Mouse (Mus musculus): ENCODE data around the gene Vmac. TPM values are rescaled to one million over a fixed set of nuclear protein-coding genes. Genes with fewer than 3 reads are reported as not detected.

Vmac gene
- polyA plus RNA-seq, 1 experiment from 2014 or later = 4.0 TPM

DNA sequence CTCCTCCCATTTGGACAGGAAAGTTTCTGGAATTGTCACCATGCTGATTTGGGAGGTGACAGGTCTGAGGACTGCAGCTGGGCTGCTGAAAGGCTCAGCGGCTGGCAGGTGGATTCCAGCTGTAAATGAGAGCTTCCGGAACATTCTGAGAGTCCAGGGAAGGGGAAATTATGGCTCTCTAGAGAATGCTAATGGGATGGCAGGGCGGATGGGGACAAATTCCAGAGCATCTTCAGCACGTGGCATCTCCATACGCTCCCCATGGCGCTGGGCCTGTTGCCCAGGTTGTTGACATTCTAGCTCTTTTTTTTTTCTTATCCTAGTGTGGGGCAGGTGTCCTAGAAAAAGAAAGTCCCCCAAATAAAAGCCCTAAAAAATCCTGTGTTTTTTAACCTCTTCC is 11.3 kb upstream of the Vmac start:
- H3K4me2 ChIP-seq = no peak overlapping the region
- no peak overlapping the region for H3K9ac ChIP-seq
- no peaks in the 10 kb centered on the region for H3K9me3 ChIP-seq (replicated peaks)
- peaks cover 19% of the 10 kb centered on the region for H3K4me1 ChIP-seq
- H3K4me3 ChIP-seq = no peak overlapping the region
- peaks cover 5% of the 10 kb centered on the region; the same call in 1 of the 2 replicates for H3K36me3 ChIP-seq
- 50% methylated on average over 6 of the region's 6 CpGs for WGBS (ENCODE audit: insufficient replicate concordance)
- H3K27me3 ChIP-seq (replicated peaks) = peaks cover 64% of the 10 kb centered on the region
- ATAC-seq = no peak
- H3K27ac ChIP-seq = no peak overlapping the region

- ATAC-seq = peak; percentile 25; the same call in 1 of the 2 replicates
- WGBS (ENCODE audit: insufficient replicate concordance) = 22% methylated on average over 12 of the region's 12 CpGs
- peak overlapping the region; percentile 28; the same call in 1 of the 2 replicates for H3K9ac ChIP-seq
Measured at GRCm38 (mm10) chr17:56728117-56728516, 10.3 kb upstream of the Vmac start.

DNA sequence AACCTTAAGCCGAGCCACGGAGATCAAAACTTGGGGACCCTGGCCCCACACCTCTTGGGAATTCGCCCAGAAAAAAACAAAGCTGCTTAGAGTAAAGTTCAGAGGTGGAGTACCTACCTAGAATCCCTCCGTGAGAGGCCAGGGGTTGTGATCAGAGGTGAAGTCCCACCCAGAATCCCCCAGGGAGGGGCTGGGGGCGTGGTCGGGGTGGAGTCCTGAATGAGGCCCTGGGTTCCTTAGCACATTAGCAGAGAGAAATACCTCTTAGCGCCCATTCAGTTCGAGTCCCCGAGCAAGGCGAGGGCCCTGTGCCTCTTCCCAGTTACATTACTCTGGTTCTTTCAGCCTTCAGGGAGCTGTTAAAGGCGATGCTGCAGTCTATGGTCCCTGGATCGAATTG is 9.8 kb upstream of the Vmac start:
- Histone ChIP-seq H3K9ac (peak overlapping the region; percentile 28; the same call in 1 of the 2 replicates), H3K27me3 (replicated peaks) (peaks cover 51% of the 10 kb centered on the region), H3K4me2 (peak overlapping the region; percentile 47), H3K4me3 (no peak overlapping the region), H3K36me3 (peaks cover 20% of the 10 kb centered on the region), H3K4me1 (peaks cover 19% of the 10 kb centered on the region), H3K9me3 (replicated peaks) (no peaks in the 10 kb centered on the region), H3K27ac (no peak overlapping the region)
- 10% methylated on average over 12 of the region's 12 CpGs for WGBS (ENCODE audit: insufficient replicate concordance)
- ATAC-seq = peak; percentile 45; the same call in 1 of the 2 replicates

More at GRCm38 (mm10) chr17:56728117-56728516, 10.3 kb upstream of the Vmac start:
- H3K4me1 ChIP-seq = peaks cover 19% of the 10 kb centered on the region
- H3K4me2 ChIP-seq = peak overlapping the region; percentile 47
- H3K27ac ChIP-seq = no peak overlapping the region
- no peak overlapping the region for H3K4me3 ChIP-seq
- H3K36me3 ChIP-seq = peaks cover 15% of the 10 kb centered on the region
- H3K27me3 ChIP-seq (replicated peaks) = peaks cover 53% of the 10 kb centered on the region
- no peaks in the 10 kb centered on the region for H3K9me3 ChIP-seq (replicated peaks)

- Histone ChIP-seq H3K4me3 (no peak overlapping the region), H3K36me3 (peaks cover 25% of the 10 kb centered on the region), H3K27me3 (replicated peaks) (peaks cover 51% of the 10 kb centered on the region), H3K27ac (no peak overlapping the region), H3K4me1 (peaks cover 19% of the 10 kb centered on the region), H3K9me3 (replicated peaks) (no peaks in the 10 kb centered on the region), H3K4me2 (peak overlapping the region; percentile 47), H3K9ac (no peak overlapping the region)
- 0 out of 2 replicates have a peak, but pooled peaks have one; percentile 30 for ATAC-seq
- WGBS (ENCODE audit: insufficient replicate concordance) = 25% methylated on average over 7 of the region's 7 CpGs
Measured at GRCm38 (mm10) chr17:56727029-56727649, 9.3 kb upstream of the Vmac start.

DNA sequence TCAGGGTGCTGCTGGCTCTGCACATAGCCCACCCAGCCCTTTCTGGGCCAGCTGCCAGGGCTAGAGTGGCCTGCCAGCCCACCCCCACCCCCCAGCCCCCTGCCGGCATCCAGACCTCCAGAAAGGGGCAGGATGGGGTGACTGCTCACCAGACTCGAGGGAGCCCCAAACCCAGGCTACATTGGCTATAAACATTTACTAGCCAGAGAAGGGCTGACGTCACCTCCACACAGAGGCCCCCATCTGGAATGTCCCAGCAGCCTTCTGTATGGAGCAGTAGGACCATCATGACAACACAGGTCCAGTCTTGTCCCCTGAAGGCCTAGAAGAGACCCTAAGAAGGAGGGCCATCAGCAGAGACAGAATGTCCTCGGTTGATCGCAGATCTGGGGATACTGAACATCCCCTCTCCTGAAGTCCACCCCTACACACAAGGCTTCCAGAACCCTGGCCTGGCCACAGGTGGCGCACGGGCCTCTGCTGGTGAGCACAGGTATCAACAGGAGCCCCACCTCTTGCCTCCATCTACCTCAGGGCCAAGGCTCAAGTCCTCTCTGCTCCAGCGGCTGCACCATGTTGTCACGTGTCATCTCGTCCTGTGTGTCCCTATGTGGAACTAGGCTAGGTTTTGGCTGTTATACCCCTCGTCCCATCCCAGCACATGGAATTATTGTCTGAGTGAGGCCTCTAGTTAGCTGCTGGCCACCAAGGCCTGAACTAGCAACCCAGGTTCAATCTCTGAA is 5.8 kb upstream of the Vmac start:
- no peak overlapping the region for H3K27ac ChIP-seq
- H3K4me3 ChIP-seq = no peak overlapping the region
- no peak overlapping the region for H3K9ac ChIP-seq
- peaks cover 19% of the 10 kb centered on the region for H3K27me3 ChIP-seq (replicated peaks)
- ATAC-seq = no peak
- peaks cover 31% of the 10 kb centered on the region for H3K4me1 ChIP-seq
- 79% methylated on average over 11 of the region's 11 CpGs for WGBS (ENCODE audit: insufficient replicate concordance)
- H3K4me2 ChIP-seq = no peak overlapping the region
- no peaks in the 10 kb centered on the region for H3K9me3 ChIP-seq (replicated peaks)
- H3K36me3 ChIP-seq = peaks cover 47% of the 10 kb centered on the region

DNA sequence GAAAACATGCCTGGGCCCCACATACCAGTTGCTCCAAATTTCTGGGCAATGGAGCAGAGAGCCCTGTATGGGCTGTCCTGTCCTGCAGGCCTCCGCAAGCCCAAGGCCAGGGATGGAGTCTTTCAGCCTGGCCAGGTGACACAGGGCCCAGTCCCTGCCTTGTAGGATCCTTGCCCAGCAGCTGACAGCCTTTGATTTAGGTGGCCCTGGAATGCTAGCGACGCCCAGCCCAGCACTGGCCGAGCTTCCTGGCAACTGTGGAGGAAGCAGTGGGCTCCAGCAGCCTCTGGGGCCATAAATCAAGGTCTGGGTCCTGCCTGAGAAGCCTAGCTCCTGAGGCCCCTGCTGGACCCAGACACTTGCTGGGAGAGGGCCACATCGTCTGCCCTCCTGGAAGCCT is 4.6 kb upstream of the Vmac start:
- H3K36me3 ChIP-seq = peaks cover 47% of the 10 kb centered on the region
- WGBS (ENCODE audit: insufficient replicate concordance) = 80% methylated on average over 5 of the region's 5 CpGs
- H3K4me3 ChIP-seq = no peak overlapping the region
- H3K9ac ChIP-seq = no peak overlapping the region
- ATAC-seq = no peak
- peaks cover 26% of the 10 kb centered on the region for H3K4me1 ChIP-seq
- peaks cover 11% of the 10 kb centered on the region for H3K27me3 ChIP-seq (replicated peaks)
- no peak overlapping the region for H3K4me2 ChIP-seq
- H3K9me3 ChIP-seq (replicated peaks) = no peaks in the 10 kb centered on the region
- no peak overlapping the region for H3K27ac ChIP-seq

GRCm38 (mm10) chr17:56716655-56717362 is 1.0 kb downstream of the Vmac start:
- peaks cover 35% of the 10 kb centered on the region for H3K36me3 ChIP-seq
- peak overlapping the region; percentile 96 for H3K4me2 ChIP-seq
- under 1% methylated on average over 55 of the region's 55 CpGs for WGBS (ENCODE audit: insufficient replicate concordance)
- H3K4me3 ChIP-seq = peak overlapping the region; percentile 73
- H3K9ac ChIP-seq = peak overlapping the region; percentile 79
- H3K4me1 ChIP-seq = peaks cover 33% of the 10 kb centered on the region
- H3K27me3 ChIP-seq (replicated peaks) = no peaks in the 10 kb centered on the region
- peak overlapping the region; percentile 78 for H3K27ac ChIP-seq
- H3K9me3 ChIP-seq (replicated peaks) = no peaks in the 10 kb centered on the region
- ATAC-seq = peak; percentile 85

- Histone ChIP-seq H3K4me2 (peak overlapping the region; percentile 96), H3K4me3 (peak overlapping the region; percentile 73), H3K36me3 (peaks cover 35% of the 10 kb centered on the region), H3K4me1 (peaks cover 34% of the 10 kb centered on the region), H3K27ac (peak overlapping the region; percentile 76), H3K9me3 (replicated peaks) (no peaks in the 10 kb centered on the region), H3K27me3 (replicated peaks) (no peaks in the 10 kb centered on the region), H3K9ac (peak overlapping the region; percentile 79)
- no peak for ATAC-seq
- 25% methylated on average over 22 of the region's 22 CpGs for WGBS (ENCODE audit: insufficient replicate concordance)
Measured at GRCm38 (mm10) chr17:56715914-56716654, 1.7 kb downstream of the Vmac start.

DNA sequence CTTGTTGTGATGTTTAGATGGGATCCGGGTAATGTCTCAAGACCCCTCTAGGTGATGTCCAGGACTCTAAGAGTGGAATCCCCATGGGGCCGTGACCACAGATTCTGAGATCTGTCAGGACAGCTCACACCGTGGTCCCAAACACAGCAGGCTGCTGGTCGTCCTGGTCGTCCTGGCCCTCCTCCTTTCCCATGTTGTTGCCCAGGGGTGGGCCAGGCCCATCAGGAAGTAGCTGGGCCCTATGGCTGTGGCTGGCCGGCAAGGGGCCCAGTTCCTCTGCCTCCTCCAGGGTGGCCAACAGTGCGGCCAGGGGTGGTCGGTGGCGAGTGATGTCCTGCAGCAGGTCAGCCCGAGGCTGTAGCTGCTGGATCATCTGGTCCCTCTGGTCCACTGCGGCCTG is 2.5 kb downstream of the Vmac start:
- H3K9me3 ChIP-seq (replicated peaks) = no peaks in the 10 kb centered on the region
- H3K4me1 ChIP-seq = peaks cover 34% of the 10 kb centered on the region
- H3K4me3 ChIP-seq = no peak overlapping the region
- no peak overlapping the region for H3K27ac ChIP-seq
- H3K9ac ChIP-seq = peak overlapping the region; percentile 18; the same call in 1 of the 2 replicates
- H3K27me3 ChIP-seq (replicated peaks) = no peaks in the 10 kb centered on the region
- no peak for ATAC-seq
- H3K4me2 ChIP-seq = peak overlapping the region; percentile 96; the same call in 1 of the 2 replicates
- peaks cover 36% of the 10 kb centered on the region for H3K36me3 ChIP-seq
- WGBS (ENCODE audit: insufficient replicate concordance) = 54% methylated on average over 11 of the region's 11 CpGs

DNA sequence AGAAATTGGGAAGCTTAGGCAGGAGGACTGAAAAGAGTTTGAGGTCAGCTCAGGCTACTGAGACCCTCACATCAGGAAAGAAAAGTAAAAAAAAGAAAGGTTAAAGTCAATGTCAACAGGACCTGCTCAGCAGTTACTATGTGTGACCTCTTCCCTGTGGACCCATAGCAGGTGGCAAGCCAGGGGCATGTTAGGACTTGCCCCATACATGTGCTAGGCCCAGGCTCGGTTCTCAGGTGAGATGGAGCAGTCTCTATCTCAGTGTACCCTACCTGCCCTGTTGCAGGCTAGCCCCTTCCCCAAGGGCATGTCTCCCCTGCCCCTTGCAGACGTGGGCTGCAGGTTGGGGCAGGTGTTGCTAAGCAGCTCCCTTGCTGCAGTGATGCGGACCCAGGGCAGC is 8.1 kb downstream of the Vmac start:
- 91% methylated on average over 3 of the region's 3 CpGs for WGBS (ENCODE audit: insufficient replicate concordance)
- Histone ChIP-seq H3K27me3 (replicated peaks) (no peaks in the 10 kb centered on the region), H3K9ac (no peak overlapping the region), H3K36me3 (peaks cover 87% of the 10 kb centered on the region), H3K4me3 (no peak overlapping the region), H3K4me1 (0 out of 2 replicates have a peak, but pooled peaks cover 6% of the 10 kb centered on the region), H3K4me2 (no peak overlapping the region), H3K9me3 (replicated peaks) (no peaks in the 10 kb centered on the region), H3K27ac (no peak overlapping the region)
- no peak for ATAC-seq

DNA sequence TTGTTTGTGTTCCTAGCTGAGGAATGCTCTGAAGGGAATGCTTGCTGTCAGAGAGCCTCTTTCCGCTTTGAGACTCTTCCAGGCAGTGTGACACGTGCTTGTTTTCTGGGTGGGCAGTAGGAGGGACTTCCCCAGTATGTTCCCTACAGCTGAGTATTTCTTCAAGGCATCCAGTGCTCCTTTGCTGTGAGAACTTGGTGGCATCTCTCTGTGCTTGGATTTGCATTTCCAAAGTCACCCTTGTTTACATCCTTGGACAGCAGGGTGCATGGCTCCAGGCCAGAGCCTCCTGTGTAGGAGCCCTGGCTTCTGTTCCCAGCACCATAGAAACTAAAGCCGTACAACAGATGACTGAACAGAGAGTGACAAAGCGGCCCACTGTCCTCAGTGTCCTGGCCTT is 9.1 kb downstream of the Vmac start:
- WGBS (ENCODE audit: insufficient replicate concordance) = 87% methylated on average over 4 of the region's 4 CpGs

More for the DNA sequence above, 9.1 kb downstream of the Vmac start:
- Histone ChIP-seq H3K27ac (no peak overlapping the region), H3K9me3 (replicated peaks) (no peaks in the 10 kb centered on the region), H3K9ac (no peak overlapping the region), H3K27me3 (replicated peaks) (no peaks in the 10 kb centered on the region), H3K4me2 (no peak overlapping the region), H3K4me1 (0 out of 2 replicates have a peak, but pooled peaks cover 6% of the 10 kb centered on the region), H3K4me3 (no peak overlapping the region), H3K36me3 (peaks cover 97% of the 10 kb centered on the region)
- ATAC-seq = no peak

All from liver, embryonic 12.5 days (tissue).